Mouse (Mus musculus) liver, embryonic 16.5 days (tissue): ENCODE results near the gene Dclk1. TPM values are rescaled to one million over a fixed set of nuclear protein-coding genes. Genes with fewer than 3 reads are reported as not detected.

Source experiments
- ATAC-seq: fragments of 200-750 bp; cut with Nextera tagmentation; 2 replicates; pipeline ENCODE4 v1.8.0; 2017; ENCODE audit warnings: low read depth, mild to moderate bottlenecking, moderate number of reproducible peaks, moderate library complexity
- H3K27ac ChIP-seq: fragments of 300-500 bp; sonication (generic); 2 replicates; pipeline ENCODE4 v1.5.1; 2014; ENCODE audit warnings: mild to moderate bottlenecking, low read length
- H3K27me3 ChIP-seq: fragments of 300-500 bp; sonication (generic); 2 replicates; pipeline ENCODE4 v1.6.1; 2014; ENCODE audit warnings: low read depth, low read length, mixed read lengths; ENCODE audit not compliant: control insufficient read depth, insufficient read depth
- H3K36me3 ChIP-seq: fragments of 300-500 bp; sonication (generic); 2 replicates; pipeline ENCODE4 v1.6.1; 2014; ENCODE audit warnings: mild to moderate bottlenecking; ENCODE audit not compliant: control insufficient read depth, insufficient read depth
- H3K4me1 ChIP-seq: fragments of 300-500 bp; sonication (generic); 2 replicates; pipeline ENCODE4 v1.6.1; 2014; ENCODE audit warnings: low read depth, low read length, mixed read lengths; ENCODE audit not compliant: control insufficient read depth
- H3K4me2 ChIP-seq: fragments of 300-500 bp; sonication (generic); 2 replicates; pipeline ENCODE4 v1.6.1; 2014; ENCODE audit warnings: low read depth, low read length, mixed read lengths
- H3K4me3 ChIP-seq: fragments of 300-500 bp; sonication (generic); 2 replicates; pipeline ENCODE4 v1.5.1; 2014; ENCODE audit warnings: low read depth, mild to moderate bottlenecking, low read length
- H3K9ac ChIP-seq: fragments of 300-500 bp; sonication (generic); 2 replicates; pipeline ENCODE4 v1.6.1; 2014; ENCODE audit warnings: low read depth, low read length
- H3K9me3 ChIP-seq: fragments of 300-500 bp; sonication (generic); replicated peaks from 2 replicates; pipeline ENCODE4 v1.6.1; 2016; ENCODE audit warnings: low read length; ENCODE audit not compliant: control insufficient read depth
- WGBS: fragments of 180-500 bp; shearing (Covaris S2); extraction: QIAGEN DNeasy Blood & Tissue Kit; methylation state at CpG from one replicate; pipeline ENCODE4 v1.1.7; 2014; ENCODE audit not compliant: insufficient replicate concordance; 5-methylcytosine and 5-hydroxymethylcytosine counted together
- polyA plus RNA-seq: library from polyadenylated mRNA; unstranded; fragments of >200 nt; fragmentation: Nextera tagmentation; extraction: Ambion mirVana; gene quantifications from 2 replicates; pipeline ENCODE4 v1.2.1, GENCODE M21; 2015

Gene Dclk1
- polyA plus RNA-seq, 1 experiment from 2014 or later = 0.79 TPM

DNA sequence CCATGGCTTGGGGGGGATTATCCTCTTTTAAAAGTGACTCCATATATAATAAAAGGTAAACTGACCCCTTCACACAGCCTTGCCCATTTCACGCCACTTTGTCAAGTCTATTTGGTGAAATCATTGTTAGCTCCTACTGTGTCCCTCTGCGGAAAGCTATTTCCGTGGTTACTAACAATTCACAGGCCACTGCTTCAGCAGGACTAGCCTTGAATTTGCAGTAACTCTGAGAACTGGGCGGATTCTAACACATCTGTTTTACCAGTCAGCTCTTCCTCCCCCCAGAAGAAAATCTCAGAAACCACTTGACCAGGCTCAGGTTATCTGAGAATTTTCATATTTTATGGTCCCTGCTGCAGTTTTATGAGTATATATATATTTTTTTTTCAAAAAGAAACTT is 253.7 kb downstream of the Dclk1 start:
- Histone ChIP-seq H3K4me1 (no peaks in the 10 kb centered on the region), H3K4me2 (no peak overlapping the region), H3K4me3 (no peak overlapping the region), H3K36me3 (no peaks in the 10 kb centered on the region), H3K27ac (no peak overlapping the region), H3K9me3 (no peaks in the 10 kb centered on the region), H3K9ac (no peak overlapping the region), H3K27me3 (no peaks in the 10 kb centered on the region)
- WGBS = 61% methylated on average over 4 of the region's 4 CpGs
- no peak for ATAC-seq

- H3K9ac ChIP-seq = no peak overlapping the region
- H3K4me3 ChIP-seq = no peak overlapping the region
- H3K27me3 ChIP-seq = no peaks in the 10 kb centered on the region
- no peak for ATAC-seq
- no peak overlapping the region for H3K4me2 ChIP-seq
- 60% methylated on average over 9 of the region's 9 CpGs for WGBS
- no peaks in the 10 kb centered on the region for H3K4me1 ChIP-seq
- no peak overlapping the region for H3K27ac ChIP-seq
- H3K9me3 ChIP-seq = no peaks in the 10 kb centered on the region
- no peaks in the 10 kb centered on the region for H3K36me3 ChIP-seq
These were observed 254.3 kb downstream of the Dclk1 start for GRCm38 (mm10) chr3:55496462-55496941.

GRCm38 (mm10) chr3:55499298-55499697 is 257.1 kb downstream of the Dclk1 start:
- no peak overlapping the region for H3K4me3 ChIP-seq
- H3K4me2 ChIP-seq = no peak overlapping the region
- H3K27me3 ChIP-seq = no peaks in the 10 kb centered on the region
- no peaks in the 10 kb centered on the region for H3K9me3 ChIP-seq
- 69% methylated on average over 7 of the region's 7 CpGs for WGBS
- no peaks in the 10 kb centered on the region for H3K36me3 ChIP-seq
- no peak overlapping the region for H3K27ac ChIP-seq
- ATAC-seq = no peak
- no peaks in the 10 kb centered on the region for H3K4me1 ChIP-seq
- H3K9ac ChIP-seq = no peak overlapping the region

DNA sequence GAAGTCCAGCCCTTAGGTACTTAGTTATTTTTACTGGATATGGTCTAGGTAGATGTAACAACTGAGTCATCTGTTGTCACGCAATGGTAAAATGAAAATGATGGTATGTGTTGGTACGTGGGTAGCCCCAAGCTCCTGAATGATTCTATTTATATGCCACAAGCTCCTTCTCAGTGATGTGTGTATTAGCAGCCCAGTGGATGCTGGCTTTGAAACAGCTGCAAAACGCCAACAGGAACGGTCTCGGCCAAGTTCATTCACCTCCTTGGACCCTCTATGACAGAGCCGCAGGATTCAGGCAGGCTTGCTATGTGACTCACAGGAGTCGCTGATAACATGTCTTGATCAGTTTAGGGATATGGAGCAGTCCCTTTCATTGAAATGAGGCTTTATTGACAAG is 268.0 kb downstream of the Dclk1 start:
- 75% methylated on average over 7 of the region's 7 CpGs for whole genome bisulfite sequencing

GRCm38 (mm10) chr3:55511658-55512057 is 269.5 kb downstream of the Dclk1 start:
- Histone ChIP-seq H3K9me3 (no peaks in the 10 kb centered on the region), H3K4me1 (no peaks in the 10 kb centered on the region), H3K9ac (no peak overlapping the region), H3K27ac (no peak overlapping the region), H3K4me2 (no peak overlapping the region), H3K27me3 (no peaks in the 10 kb centered on the region), H3K36me3 (no peaks in the 10 kb centered on the region), H3K4me3 (no peak overlapping the region)
- no peak for ATAC-seq
- 57% methylated on average over 6 of the region's 6 CpGs for WGBS

More for the DNA sequence above, 268.0 kb downstream of the Dclk1 start:
- Histone ChIP-seq H3K36me3 (no peaks in the 10 kb centered on the region), H3K4me1 (no peaks in the 10 kb centered on the region), H3K4me2 (no peak overlapping the region), H3K27me3 (no peaks in the 10 kb centered on the region), H3K4me3 (no peak overlapping the region), H3K9ac (no peak overlapping the region), H3K9me3 (no peaks in the 10 kb centered on the region), H3K27ac (no peak overlapping the region)
- ATAC-seq = no peak

DNA sequence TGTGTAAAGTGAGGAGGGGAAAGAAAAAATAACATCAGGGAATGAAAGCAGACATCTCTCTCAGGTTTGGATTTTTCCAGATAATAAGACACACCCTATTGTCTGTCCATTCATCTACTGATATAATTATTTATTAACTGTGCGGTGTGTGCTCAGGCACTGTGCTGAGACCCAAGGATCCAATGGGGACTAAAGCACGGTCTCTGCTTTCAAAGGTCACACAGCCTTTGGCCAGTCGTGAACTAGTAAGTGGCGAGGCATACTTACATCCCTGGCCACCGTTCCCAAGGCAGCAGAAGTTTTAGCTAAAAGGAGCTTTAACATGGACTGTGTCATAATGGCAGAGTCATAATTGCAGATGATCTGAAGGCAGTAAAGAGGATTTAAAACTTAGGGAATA is 273.8 kb downstream of the Dclk1 start:
- no peak for ATAC-seq
- H3K27me3 ChIP-seq = no peaks in the 10 kb centered on the region
- no peak overlapping the region for H3K27ac ChIP-seq
- H3K9me3 ChIP-seq = no peaks in the 10 kb centered on the region
- no peaks in the 10 kb centered on the region for H3K4me1 ChIP-seq
- 64% methylated on average over 5 of the region's 5 CpGs for WGBS
- H3K36me3 ChIP-seq = no peaks in the 10 kb centered on the region
- H3K4me2 ChIP-seq = no peak overlapping the region
- H3K9ac ChIP-seq = no peak overlapping the region
- no peak overlapping the region for H3K4me3 ChIP-seq

DNA sequence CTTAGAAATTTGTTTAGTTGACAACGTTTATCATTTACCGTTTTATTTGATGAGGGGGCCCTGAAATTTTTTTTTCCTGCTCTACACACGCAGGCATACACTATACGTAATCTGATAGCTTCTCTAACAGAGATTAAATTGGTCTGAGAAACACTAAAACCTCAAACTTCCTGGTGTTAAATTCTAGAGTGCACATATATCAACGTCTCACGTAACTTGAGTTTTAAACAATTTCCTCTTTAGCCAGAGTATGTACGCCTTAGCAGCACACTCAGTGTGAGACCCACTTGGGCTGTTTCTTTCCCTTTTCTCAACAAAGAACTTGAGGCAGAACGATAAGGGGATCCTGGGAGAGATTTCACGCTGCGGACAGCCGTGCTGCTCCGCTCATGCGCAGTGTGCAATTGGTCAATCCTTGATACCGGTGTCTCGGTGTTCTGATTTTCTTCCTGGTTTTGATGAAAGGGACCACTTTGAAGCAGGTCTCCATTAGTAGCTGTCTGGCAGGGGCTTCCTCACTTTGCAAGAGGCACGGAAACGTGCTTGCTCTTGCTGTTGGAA is 275.4 kb downstream of the Dclk1 start:
- no peak overlapping the region for H3K4me3 ChIP-seq
- H3K27ac ChIP-seq = no peak overlapping the region
- no peaks in the 10 kb centered on the region for H3K4me1 ChIP-seq
- H3K9ac ChIP-seq = no peak overlapping the region
- H3K4me2 ChIP-seq = no peak overlapping the region
- no peak for ATAC-seq
- no peaks in the 10 kb centered on the region for H3K36me3 ChIP-seq
- no peaks in the 10 kb centered on the region for H3K27me3 ChIP-seq
- WGBS = 39% methylated on average over 17 of the region's 17 CpGs
- H3K9me3 ChIP-seq = no peaks in the 10 kb centered on the region

- H3K4me1 ChIP-seq = no peaks in the 10 kb centered on the region
- no peaks in the 10 kb centered on the region for H3K36me3 ChIP-seq
- no peak overlapping the region for H3K9ac ChIP-seq
- WGBS = 26% methylated on average over 12 of the region's 12 CpGs
- no peak overlapping the region for H3K4me3 ChIP-seq
- no peak overlapping the region for H3K4me2 ChIP-seq
- no peak overlapping the region for H3K27ac ChIP-seq
- no peaks in the 10 kb centered on the region for H3K9me3 ChIP-seq
- H3K27me3 ChIP-seq = no peaks in the 10 kb centered on the region
- no peak for ATAC-seq
These were observed 278.3 kb downstream of the Dclk1 start for GRCm38 (mm10) chr3:55520240-55521180.

DNA sequence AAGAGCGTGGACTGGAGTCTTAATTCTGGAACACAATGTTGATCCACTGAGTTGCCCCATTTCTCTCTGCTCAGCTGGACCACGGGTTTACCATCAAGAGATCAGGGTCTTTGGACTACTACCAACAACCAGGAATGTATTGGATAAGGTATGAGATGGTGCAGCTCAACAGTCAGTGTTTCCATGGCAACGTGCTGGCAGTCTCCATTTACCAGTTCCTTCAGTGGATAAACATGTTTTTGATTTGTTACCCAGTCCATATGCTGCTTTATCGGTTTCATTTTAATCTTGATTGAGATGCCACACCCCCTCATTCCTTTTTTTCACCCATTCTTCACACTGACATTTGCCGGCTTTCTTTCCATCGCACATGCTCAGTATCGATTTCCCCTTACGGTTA is 279.6 kb downstream of the Dclk1 start:
- Histone ChIP-seq H3K4me2 (no peak overlapping the region), H3K4me1 (no peaks in the 10 kb centered on the region), H3K4me3 (no peak overlapping the region), H3K27me3 (no peaks in the 10 kb centered on the region), H3K9ac (no peak overlapping the region), H3K36me3 (no peaks in the 10 kb centered on the region), H3K9me3 (no peaks in the 10 kb centered on the region), H3K27ac (no peak overlapping the region)
- no peak for ATAC-seq
- WGBS = 67% methylated on average over 8 of the region's 8 CpGs
